In the genomic region with DNA sequence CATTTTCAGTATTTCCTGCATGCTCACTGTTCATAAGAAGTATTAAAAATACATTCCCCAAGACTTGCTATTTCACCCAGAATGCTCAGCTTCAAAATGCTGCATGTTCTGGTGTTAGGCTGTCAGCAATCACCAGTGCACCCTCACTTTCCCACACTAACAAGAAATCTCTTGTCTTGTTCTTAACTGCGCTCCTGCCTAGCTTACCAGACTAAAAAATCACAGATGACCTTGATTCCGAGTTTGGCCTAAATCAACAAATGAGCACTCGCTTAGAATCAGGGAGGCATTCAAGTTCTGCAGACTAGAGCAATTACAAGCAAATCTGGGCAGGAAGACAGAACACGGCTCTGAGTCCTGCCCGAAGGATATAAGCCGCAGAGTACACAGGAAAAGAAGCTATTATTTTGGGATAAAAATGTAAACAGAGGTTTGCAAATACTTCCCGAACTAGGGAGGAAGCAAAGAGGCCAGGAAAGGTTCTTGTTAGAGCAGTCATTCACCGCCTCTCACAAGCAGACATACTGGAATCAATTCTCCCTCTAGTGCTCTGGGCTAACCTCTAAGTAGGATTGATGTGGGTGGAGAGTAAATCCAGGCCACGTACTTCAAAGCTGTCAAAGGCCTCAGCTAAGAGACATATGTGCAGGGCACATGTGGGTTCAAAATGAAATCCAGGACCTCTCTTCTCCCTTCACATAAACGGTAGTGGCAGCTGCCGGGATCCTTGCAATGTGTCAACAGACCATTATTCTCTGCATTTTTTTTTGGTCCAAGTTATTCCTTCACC, we compare ENCODE assay signal across 15 mouse cellular contexts.
DNase-seq lines count a peak whose midpoint lies in the region; ATAC-seq and TF ChIP-seq lines count a peak whose summit lies in the region.
"Had no signal": no experiment of that assay in that cellular context is flagged by ENCODE, and none has a peak within 500 bp of the region (broad histone marks: within the 10 kb centered on the region; RNA-seq: fewer than 3 reads in every experiment).

No protein-coding gene starts in this region.

- no peak for TF ChIP-seq CTCF in midbrain, postnatal 0 days (IDR thresholded peaks at IDR 0.05)

- H3K9ac ChIP-seq in hindbrain, embryonic 13.5 days, result no peak overlapping the region
- H3K9ac ChIP-seq in midbrain, embryonic 13.5 days (replicated peaks), result no peak overlapping the region
- H3K9ac ChIP-seq in midbrain, postnatal 0 days (replicated peaks; ENCODE audit: low read length, poor library complexity, severe bottlenecking), result no peak overlapping the region
- H3K9ac ChIP-seq: limb, embryonic 15.5 days had no signal

- peaks cover 25% of the 10 kb centered on the region for H3K4me1 ChIP-seq in hindbrain, embryonic 13.5 days (replicated peaks)
- peaks cover 5% of the 10 kb centered on the region for H3K4me1 ChIP-seq in hindbrain, embryonic 10.5 days (replicated peaks)
- peaks cover 20% of the 10 kb centered on the region for H3K4me1 ChIP-seq in midbrain, embryonic 13.5 days (replicated peaks)
- peaks cover 3% of the 10 kb centered on the region; the same call in 1 of the 2 replicates for H3K4me1 ChIP-seq in midbrain, embryonic 10.5 days
- no peaks in the 10 kb centered on the region for H3K4me1 ChIP-seq in midbrain, postnatal 0 days (ENCODE audit: insufficient read depth, low read length)
- H3K4me1 ChIP-seq: forebrain, embryonic 10.5 days had no signal

- no peak overlapping the region for H3K4me2 ChIP-seq in hindbrain, embryonic 13.5 days
- H3K4me2 ChIP-seq in midbrain, embryonic 13.5 days (replicated peaks), result no peak overlapping the region
- H3K4me2 ChIP-seq in midbrain, postnatal 0 days (ENCODE audit: low read depth, low read length, poor library complexity, severe bottlenecking), result no peak overlapping the region
- H3K4me2 ChIP-seq: limb, embryonic 15.5 days had no signal

- peaks cover 5% of the 10 kb centered on the region for H3K9me3 ChIP-seq in hindbrain, embryonic 13.5 days
- peaks cover 13% of the 10 kb centered on the region for H3K9me3 ChIP-seq in hindbrain, embryonic 10.5 days
- peaks cover 4% of the 10 kb centered on the region; the same call in 1 of the 2 replicates for H3K9me3 ChIP-seq in midbrain, embryonic 13.5 days
- H3K9me3 ChIP-seq in midbrain, embryonic 10.5 days (replicated peaks), result peaks cover 8% of the 10 kb centered on the region
- no peaks in the 10 kb centered on the region for H3K9me3 ChIP-seq in midbrain, postnatal 0 days (ENCODE audit: low read length)

- no peak for ATAC-seq in hindbrain, embryonic 13.5 days (ENCODE audit: low FRiP score)
- no peak for ATAC-seq in midbrain, embryonic 13.5 days
- ATAC-seq in midbrain, postnatal 0 days (ENCODE audit: low FRiP score), result no peak

- intact Hi-C loops in left cerebral cortex, postnatal 25 days (cut with DNase I), result loop anchor here (5.0 kb wide), 1 partner anchor 64 kb away; no protein-coding TSS in a partner anchor

- no peaks in the 10 kb centered on the region for H3K27me3 ChIP-seq in hindbrain, embryonic 13.5 days
- no peaks in the 10 kb centered on the region; the same call in 1 of the 2 replicates for H3K27me3 ChIP-seq in hindbrain, embryonic 10.5 days (ENCODE audit: insufficient read depth, poor library complexity, severe bottlenecking)
- H3K27me3 ChIP-seq in midbrain, embryonic 13.5 days, result no peaks in the 10 kb centered on the region
- H3K27me3 ChIP-seq in midbrain, embryonic 10.5 days (ENCODE audit: low read depth, poor library complexity, severe bottlenecking), result no peaks in the 10 kb centered on the region
- H3K27me3 ChIP-seq in midbrain, postnatal 0 days (ENCODE audit: insufficient read depth, low read length), result no peaks in the 10 kb centered on the region
- H3K27me3 ChIP-seq: limb, embryonic 15.5 days had no signal

- no peak for DNase-seq in hindbrain, embryonic 10.5 days (ENCODE audit: low spot score)
- no peak for DNase-seq in midbrain, embryonic 10.5 days (ENCODE audit: low spot score)
- DNase-seq in hindlimb bud, embryonic 11.5 days (ENCODE audit: extremely low spot score, low read depth, low spot score), result peak; percentile 44
- DNase-seq in midbrain, postnatal 0 days (ENCODE audit: low spot score), result no peak
- DNase-seq in left cerebral cortex, postnatal 25 days (ENCODE audit: low spot score in 2 of 2), result no peak
- DNase-seq in MN1 (ENCODE audit: low spot score), result no peak
- DNase-seq: cerebellum, postnatal 36 days; gastrocnemius, postnatal 36 days; kidney, adult 18-20 months; lung, postnatal 36 days; thymus, postnatal 4 days had no signal

- peaks cover 4% of the 10 kb centered on the region; the same call in 1 of the 2 replicates for H3K36me3 ChIP-seq in hindbrain, embryonic 13.5 days
- H3K36me3 ChIP-seq in hindbrain, embryonic 10.5 days, result no peaks in the 10 kb centered on the region
- no peaks in the 10 kb centered on the region for H3K36me3 ChIP-seq in midbrain, embryonic 13.5 days
- no peaks in the 10 kb centered on the region for H3K36me3 ChIP-seq in midbrain, embryonic 10.5 days
- no peaks in the 10 kb centered on the region for H3K36me3 ChIP-seq in midbrain, postnatal 0 days (ENCODE audit: insufficient read depth, low read length)
- H3K36me3 ChIP-seq: forebrain, embryonic 10.5 days; limb, embryonic 15.5 days had no signal

- H3K4me3 ChIP-seq in hindbrain, embryonic 13.5 days, result no peak overlapping the region
- no peak overlapping the region for H3K4me3 ChIP-seq in hindbrain, embryonic 10.5 days
- H3K4me3 ChIP-seq in midbrain, embryonic 13.5 days (replicated peaks), result no peak overlapping the region
- H3K4me3 ChIP-seq in midbrain, embryonic 10.5 days, result no peak overlapping the region
- no peak overlapping the region for H3K4me3 ChIP-seq in midbrain, postnatal 0 days (ENCODE audit: low read depth, low read length)
- H3K4me3 ChIP-seq: forebrain, embryonic 10.5 days; limb, embryonic 15.5 days had no signal

- WGBS in hindbrain, embryonic 13.5 days, result 75% methylated on average over 11 of the region's 11 CpGs
- 77% methylated on average over 11 of the region's 11 CpGs for WGBS in hindbrain, embryonic 10.5 days
- WGBS in midbrain, embryonic 13.5 days, result 71% methylated on average over 11 of the region's 11 CpGs
- WGBS in midbrain, embryonic 10.5 days, result 83% methylated on average over 11 of the region's 11 CpGs
- WGBS in midbrain, postnatal 0 days, result 63% methylated on average over 11 of the region's 11 CpGs

- peak overlapping the region; percentile 52 for H3K27ac ChIP-seq in hindbrain, embryonic 13.5 days
- H3K27ac ChIP-seq in hindbrain, embryonic 10.5 days, result no peak overlapping the region
- 0 out of 2 replicates have a peak overlapping the region, but pooled peaks have one; percentile 19 for H3K27ac ChIP-seq in midbrain, embryonic 13.5 days
- H3K27ac ChIP-seq in midbrain, embryonic 10.5 days (replicated peaks), result no peak overlapping the region
- H3K27ac ChIP-seq in midbrain, postnatal 0 days (ENCODE audit: low read depth, low read length), result 0 out of 2 replicates have a peak overlapping the region, but pooled peaks have one; percentile 38
- H3K27ac ChIP-seq: forebrain, embryonic 10.5 days; limb, embryonic 15.5 days had no signal

Comparison
In these comparisons a context has a peak if more than half of its experiments do, and no peak if none do; other contexts are left out.
1. H3K27ac ChIP-seq: peak in hindbrain, embryonic 13.5 days (single experiment), midbrain, embryonic 13.5 days (single experiment) and midbrain, postnatal 0 days (single experiment); none in hindbrain, embryonic 10.5 days (single experiment) and midbrain, embryonic 10.5 days (single experiment).